Mouse (Mus musculus) hindbrain, embryonic 14.5 days (tissue): ENCODE data around the gene Pcmt1. TPM values are rescaled to one million over a fixed set of nuclear protein-coding genes. Genes with fewer than 3 reads are reported as not detected.
"Not testable (repeated sequence)": the region's sequence is repeated elsewhere in the genome, so short reads cannot be mapped to it uniquely, and the experiment has no call there.

ENCODE experiments used
- ATAC-seq: fragments of 200-750 bp; cut with Nextera tagmentation; 2 replicates; pipeline ENCODE4 v1.8.0; 2017; ENCODE audit warnings: moderate number of reproducible peaks, mild to moderate bottlenecking, moderate TSS enrichment, moderate library complexity; ENCODE audit not compliant: low FRiP score
- DNase-seq: peaks from one replicate; pipeline ENCODE4 v3.0.0-alpha.2; 2015; ENCODE audit warnings: low spot score
- H3K27ac ChIP-seq: fragments of 300-500 bp; sonication (generic); 2 replicates; pipeline ENCODE4 v1.5.1; 2014; ENCODE audit warnings: mild to moderate bottlenecking, moderate library complexity
- H3K27me3 ChIP-seq: fragments of 300-500 bp; sonication (generic); 2 replicates; pipeline ENCODE4 v1.6.1; 2014; ENCODE audit warnings: mild to moderate bottlenecking, low read length, mixed read lengths; ENCODE audit not compliant: control insufficient read depth, insufficient read depth
- H3K36me3 ChIP-seq: fragments of 300-500 bp; sonication (generic); replicated peaks from 2 replicates; pipeline ENCODE4 v1.6.1; 2014; ENCODE audit not compliant: control insufficient read depth, insufficient read depth
- H3K4me1 ChIP-seq: fragments of 300-500 bp; sonication (generic); replicated peaks from 2 replicates; pipeline ENCODE4 v1.6.1; 2014; ENCODE audit warnings: antibody characterized with exemption, low read length, mixed read lengths; ENCODE audit not compliant: control insufficient read depth, insufficient read depth
- H3K4me2 ChIP-seq: fragments of 300-500 bp; sonication (generic); replicated peaks from 2 replicates; pipeline ENCODE4 v1.6.1; 2014; ENCODE audit warnings: mild to moderate bottlenecking, moderate library complexity
- H3K4me3 ChIP-seq: fragments of 300-500 bp; sonication (generic); replicated peaks from 2 replicates; pipeline ENCODE4 v1.5.1; 2014; ENCODE audit warnings: mild to moderate bottlenecking, low read length
- H3K9ac ChIP-seq: fragments of 300-500 bp; sonication (generic); 2 replicates; pipeline ENCODE4 v1.6.1; 2014
- H3K9me3 ChIP-seq: fragments of 300-500 bp; sonication (generic); 2 replicates; pipeline ENCODE4 v1.6.1; 2016; ENCODE audit warnings: low read length; ENCODE audit not compliant: control insufficient read depth
- WGBS: fragments of 180-500 bp; shearing (Covaris S2); extraction: QIAGEN DNeasy Blood & Tissue Kit; methylation state at CpG from one replicate; pipeline ENCODE4 v1.1.7; 2014; 5-methylcytosine and 5-hydroxymethylcytosine counted together
- polyA plus RNA-seq: library from polyadenylated mRNA; unstranded; fragments of >200 nt; fragmentation: Nextera tagmentation; extraction: Ambion mirVana; gene quantifications from 2 replicates; pipeline ENCODE4 v1.2.1, GENCODE M21; 2014

Pcmt1 gene
- polyA plus RNA-seq, 1 experiment from 2014 or later = 177 TPM

GRCm38 (mm10) chr10:7622378-7622777 lies 58.6 kb downstream of the Pcmt1 start:
- no peaks in the 10 kb centered on the region for H3K4me1 ChIP-seq
- H3K9me3 ChIP-seq = no peaks in the 10 kb centered on the region
- 95% methylated on average over 3 of the region's 3 CpGs for WGBS
- DNase-seq = no peak
- H3K27me3 ChIP-seq = no peaks in the 10 kb centered on the region
- H3K27ac ChIP-seq = no peak overlapping the region
- no peak overlapping the region for H3K4me3 ChIP-seq
- H3K36me3 ChIP-seq = peaks cover 36% of the 10 kb centered on the region
- H3K9ac ChIP-seq = no peak overlapping the region
- ATAC-seq = no peak
- no peak overlapping the region for H3K4me2 ChIP-seq

DNA sequence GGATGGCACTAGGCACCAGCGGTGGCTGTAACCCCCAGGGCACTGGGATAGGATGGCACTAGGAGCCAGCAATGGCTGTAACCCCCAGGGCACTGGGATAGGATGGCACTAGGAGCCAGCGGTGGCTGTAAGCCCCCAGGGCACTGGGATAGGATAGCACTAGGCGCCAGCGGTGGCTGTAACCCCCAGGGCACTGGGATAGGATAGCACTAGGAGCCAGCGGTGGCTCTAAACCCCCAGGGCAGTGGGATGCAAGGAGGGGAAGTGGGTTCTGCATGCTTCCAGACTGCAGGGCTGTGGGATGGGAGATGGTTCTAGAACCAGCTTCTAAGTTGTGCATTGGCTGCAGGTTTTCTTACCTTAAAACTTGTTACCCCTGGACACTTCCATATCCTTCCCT lies 60.2 kb downstream of the Pcmt1 start:
- H3K9ac ChIP-seq = no peak overlapping the region
- DNase-seq = no peak

DNA sequence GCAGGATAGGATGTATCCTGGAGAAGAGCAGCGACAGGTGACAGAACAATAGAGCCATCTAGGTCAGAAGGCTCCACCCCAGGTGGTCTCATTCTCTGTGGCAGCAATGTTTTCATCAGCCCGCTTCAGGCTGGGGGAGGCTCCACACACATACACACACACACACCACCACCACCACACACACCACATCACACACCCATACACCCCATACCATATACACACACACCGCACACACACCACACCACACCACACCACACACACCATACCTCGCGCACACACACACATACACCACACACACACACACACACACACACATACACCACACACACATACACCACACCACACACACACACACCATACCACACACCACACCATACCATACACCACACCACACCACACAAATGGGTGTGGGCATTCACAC lies 61.1 kb downstream of the Pcmt1 start:
- Histone ChIP-seq H3K4me2 (no peak overlapping the region), H3K9ac (no peak overlapping the region), H3K4me1 (no peaks in the 10 kb centered on the region), H3K36me3 (peaks cover 32% of the 10 kb centered on the region), H3K9me3 (peaks cover 2% of the 10 kb centered on the region), H3K27me3 (no peaks in the 10 kb centered on the region), H3K27ac (no peak overlapping the region), H3K4me3 (no peak overlapping the region)
- ATAC-seq = peak; percentile 62; the same call in 1 of the 2 replicates
- no peak for DNase-seq
- WGBS = 94% methylated on average over 4 of the region's 5 CpGs

More for the DNA sequence above, 60.2 kb downstream of the Pcmt1 start:
- 79% methylated on average over 5 of the region's 5 CpGs for WGBS
- H3K4me1 ChIP-seq = no peaks in the 10 kb centered on the region
- peaks cover 30% of the 10 kb centered on the region for H3K36me3 ChIP-seq
- H3K9me3 ChIP-seq = no peaks in the 10 kb centered on the region
- no peak overlapping the region for H3K4me3 ChIP-seq
- ATAC-seq = no peak
- no peak overlapping the region for H3K27ac ChIP-seq
- H3K27me3 ChIP-seq = no peaks in the 10 kb centered on the region
- H3K4me2 ChIP-seq = no peak overlapping the region

DNA sequence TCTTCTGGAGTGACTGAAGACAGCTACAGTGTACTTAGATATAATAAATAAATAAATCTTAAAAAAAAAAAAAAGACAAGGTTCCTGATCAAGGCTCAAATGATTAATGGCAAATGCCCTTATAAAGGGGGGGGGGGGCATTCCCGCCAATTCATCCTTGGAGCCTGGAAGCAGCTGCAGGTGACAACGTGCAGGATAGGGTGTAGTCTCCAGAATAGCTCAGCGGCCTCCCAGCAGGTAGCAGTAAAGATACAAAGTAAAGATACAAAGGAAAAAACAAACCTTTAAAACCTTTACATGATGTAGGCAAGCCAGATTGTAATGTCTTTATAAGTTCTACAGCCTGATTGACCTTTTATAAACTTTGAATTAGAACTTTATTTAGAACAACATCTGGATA lies 63.4 kb downstream of the Pcmt1 start:
- H3K9ac ChIP-seq, H3K9me3 ChIP-seq, ATAC-seq, DNase-seq, H3K27ac ChIP-seq, H3K27me3 ChIP-seq, H3K4me2 ChIP-seq, H3K4me1 ChIP-seq, H3K4me3 ChIP-seq: not testable (repeated sequence)
- peaks cover 17% of the 10 kb centered on the region for H3K36me3 ChIP-seq
- WGBS = 29% methylated on average over 3 of the region's 3 CpGs

DNA sequence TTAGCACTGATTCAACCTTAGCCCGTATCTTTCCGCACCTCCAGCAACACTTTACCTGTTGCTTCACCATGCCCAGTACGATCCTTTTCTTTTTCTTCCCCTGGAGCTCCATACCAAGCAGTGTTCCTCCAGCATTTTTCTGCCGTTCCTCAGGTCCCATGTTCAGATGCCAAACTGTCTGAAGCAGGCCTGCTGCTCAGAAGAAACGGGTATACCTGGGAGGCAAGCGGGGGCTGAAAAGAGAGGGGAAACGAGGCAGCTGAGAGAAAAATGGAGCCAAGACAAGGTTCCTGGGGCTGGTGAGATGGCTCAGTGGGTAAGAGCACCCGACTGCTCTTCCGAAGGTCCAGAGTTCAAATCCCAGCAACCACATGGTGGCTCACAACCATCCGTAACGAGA lies 63.8 kb downstream of the Pcmt1 start:
- not testable (repeated sequence) for ATAC-seq

DNA sequence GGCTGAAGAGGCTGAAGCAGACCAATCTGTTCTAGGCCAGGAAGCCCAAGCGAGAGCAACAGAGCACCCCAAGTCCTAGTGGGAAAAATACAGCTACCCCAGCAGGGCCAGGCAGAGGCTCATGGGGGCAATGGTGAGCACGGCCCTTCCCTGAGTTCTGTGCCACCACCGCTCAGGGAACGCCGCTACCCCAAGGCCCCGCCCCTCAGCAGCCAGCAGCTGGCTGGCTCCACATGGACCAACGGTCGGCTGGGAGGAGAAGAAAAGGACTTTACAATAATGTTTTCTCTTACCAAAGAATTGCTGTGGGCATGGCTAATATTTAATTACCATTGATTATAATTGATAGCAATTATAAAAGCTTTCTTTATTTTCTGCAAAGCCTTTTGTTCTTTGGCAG lies 66.1 kb downstream of the Pcmt1 start:
- ATAC-seq (no peak), DNase-seq (no peak)
- Histone ChIP-seq H3K9me3 (peaks cover 6% of the 10 kb centered on the region), H3K4me2 (no peak overlapping the region), H3K27ac (no peak overlapping the region), H3K9ac (no peak overlapping the region), H3K36me3 (peaks cover 20% of the 10 kb centered on the region), H3K4me3 (no peak overlapping the region), H3K4me1 (no peaks in the 10 kb centered on the region), H3K27me3 (no peaks in the 10 kb centered on the region)
- 90% methylated on average over 8 of the region's 8 CpGs for whole genome bisulfite sequencing

More for the DNA sequence above, 63.8 kb downstream of the Pcmt1 start:
- WGBS = 91% methylated on average over 9 of the region's 11 CpGs
- peaks cover 13% of the 10 kb centered on the region for H3K36me3 ChIP-seq
- not testable (repeated sequence) for H3K4me3 ChIP-seq, DNase-seq, H3K27ac ChIP-seq, H3K4me2 ChIP-seq, H3K9me3 ChIP-seq, H3K27me3 ChIP-seq, H3K9ac ChIP-seq, H3K4me1 ChIP-seq

GRCm38 (mm10) chr10:7612210-7612609 lies 68.7 kb downstream of the Pcmt1 start:
- not testable (repeated sequence) for H3K4me1 ChIP-seq, ATAC-seq, H3K9ac ChIP-seq, H3K9me3 ChIP-seq, H3K4me2 ChIP-seq, H3K27ac ChIP-seq, H3K27me3 ChIP-seq, DNase-seq, H3K4me3 ChIP-seq
- peaks cover 36% of the 10 kb centered on the region for H3K36me3 ChIP-seq

DNA sequence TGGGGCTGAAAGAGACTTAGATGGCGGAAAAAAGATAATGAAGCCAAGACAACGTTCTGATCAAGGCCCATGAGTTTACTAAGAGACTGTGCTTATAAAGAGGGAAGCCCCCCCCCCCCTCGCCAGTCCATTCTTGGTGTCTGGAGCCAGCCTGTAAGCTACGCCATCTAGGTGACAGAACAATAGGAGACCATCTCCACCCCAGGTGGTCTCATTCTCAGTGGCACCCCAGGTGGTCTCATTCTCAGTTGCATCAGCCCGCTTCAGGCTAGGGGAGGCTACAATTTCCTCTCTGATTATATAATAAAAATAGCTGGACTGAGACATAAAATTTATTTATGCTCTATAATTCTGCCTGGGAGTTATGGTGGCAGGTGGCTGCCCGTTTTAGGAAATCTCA lies 69.3 kb downstream of the Pcmt1 start:
- ATAC-seq (no peak), DNase-seq (no peak)
- Histone ChIP-seq H3K27me3 (no peaks in the 10 kb centered on the region), H3K9ac (no peak overlapping the region), H3K4me2 (no peak overlapping the region), H3K9me3 (peaks cover 6% of the 10 kb centered on the region), H3K27ac (no peak overlapping the region), H3K4me1 (no peaks in the 10 kb centered on the region), H3K36me3 (peaks cover 33% of the 10 kb centered on the region), H3K4me3 (no peak overlapping the region)
- 63% methylated on average over 6 of the region's 6 CpGs for WGBS

DNA sequence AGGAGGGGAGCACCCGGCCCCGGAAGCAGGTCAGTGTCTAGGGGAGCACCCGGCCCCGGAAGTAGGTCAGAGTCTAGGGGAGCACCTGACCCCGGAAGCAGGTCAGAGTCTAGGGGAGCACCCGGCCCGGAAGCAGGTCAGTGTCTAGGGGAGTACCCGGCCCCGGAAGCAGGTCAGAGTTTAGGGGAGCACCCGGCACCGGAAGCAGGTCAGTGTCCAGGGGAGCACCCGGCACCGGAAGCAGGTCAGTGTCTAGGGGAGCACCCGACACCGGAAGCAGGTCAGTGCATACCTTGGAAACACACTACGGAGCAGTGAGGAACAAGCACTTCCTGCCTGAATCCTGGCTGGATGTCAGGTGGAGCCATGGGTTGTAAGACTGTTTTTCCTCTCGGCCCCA lies 72.3 kb downstream of the Pcmt1 start:
- Histone ChIP-seq H3K4me2 (no peak overlapping the region), H3K4me3 (no peak overlapping the region), H3K27ac (no peak overlapping the region), H3K9ac (no peak overlapping the region), H3K27me3 (no peaks in the 10 kb centered on the region), H3K4me1 (no peaks in the 10 kb centered on the region), H3K9me3 (no peaks in the 10 kb centered on the region), H3K36me3 (peaks cover 28% of the 10 kb centered on the region)
- no peak for ATAC-seq
- 92% methylated on average over 17 of the region's 17 CpGs for WGBS
- no peak for DNase-seq

DNA sequence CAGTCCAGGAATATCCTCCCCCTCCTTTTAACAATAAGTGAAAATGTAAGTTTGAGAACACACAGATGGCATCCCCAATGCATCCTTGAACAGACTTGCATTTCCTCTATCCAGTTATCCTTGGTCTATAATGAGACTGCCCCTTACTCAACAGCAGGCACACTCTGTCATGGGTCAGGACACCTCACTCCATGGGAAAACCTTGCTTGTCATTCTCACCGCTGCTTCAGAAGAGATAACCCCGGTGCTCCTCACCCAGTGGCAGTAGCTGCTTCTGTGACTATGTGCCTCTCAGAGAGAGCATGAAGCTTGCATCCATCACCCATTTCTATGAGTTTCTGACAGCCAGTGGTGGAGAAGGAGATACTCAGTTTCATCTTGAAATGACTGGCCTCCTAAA lies 74.5 kb downstream of the Pcmt1 start:
- H3K9me3 ChIP-seq = no peaks in the 10 kb centered on the region
- peaks cover 28% of the 10 kb centered on the region for H3K36me3 ChIP-seq
- no peak for DNase-seq
- H3K27ac ChIP-seq = no peak overlapping the region
- no peaks in the 10 kb centered on the region for H3K4me1 ChIP-seq
- H3K9ac ChIP-seq = no peak overlapping the region
- no peak overlapping the region for H3K4me3 ChIP-seq
- H3K27me3 ChIP-seq = no peaks in the 10 kb centered on the region
- no peak overlapping the region for H3K4me2 ChIP-seq
- ATAC-seq = no peak
- WGBS = 81% methylated on average over 2 of the region's 2 CpGs
